Mouse (Mus musculus): ENCODE data around the gene Zmynd11. TPM values are rescaled to one million over a fixed set of nuclear protein-coding genes. Genes with fewer than 3 reads are reported as not detected.

Gene Zmynd11
- polyA plus RNA-seq, 1 experiment from 2014 or later: 67.1 TPM

DNA sequence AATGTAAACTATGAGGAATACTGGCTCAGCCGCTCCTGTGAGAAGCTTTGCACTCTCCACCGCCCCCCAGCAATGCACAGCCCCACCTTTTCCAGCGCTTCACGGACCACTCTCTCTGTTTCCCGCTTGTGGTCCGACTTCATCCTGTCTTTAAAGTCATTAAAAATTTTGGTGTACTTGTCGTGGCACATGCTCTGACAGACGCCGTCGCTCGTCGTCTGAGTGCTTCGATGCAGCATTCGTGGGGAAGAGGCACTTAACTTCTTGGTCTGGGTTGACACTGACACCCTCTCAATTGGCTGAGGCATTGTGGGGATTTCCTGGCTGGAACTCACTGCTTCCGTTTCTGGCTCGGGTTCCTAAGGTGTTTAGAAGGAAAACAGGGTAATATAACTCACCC is 75.8 kb downstream of the Zmynd11 start:
- ATAC-seq (replicated peaks; ENCODE audit: low FRiP score, low read depth): no peak
- WGBS: 81% methylated on average over 16 of the region's 16 CpGs

DNA sequence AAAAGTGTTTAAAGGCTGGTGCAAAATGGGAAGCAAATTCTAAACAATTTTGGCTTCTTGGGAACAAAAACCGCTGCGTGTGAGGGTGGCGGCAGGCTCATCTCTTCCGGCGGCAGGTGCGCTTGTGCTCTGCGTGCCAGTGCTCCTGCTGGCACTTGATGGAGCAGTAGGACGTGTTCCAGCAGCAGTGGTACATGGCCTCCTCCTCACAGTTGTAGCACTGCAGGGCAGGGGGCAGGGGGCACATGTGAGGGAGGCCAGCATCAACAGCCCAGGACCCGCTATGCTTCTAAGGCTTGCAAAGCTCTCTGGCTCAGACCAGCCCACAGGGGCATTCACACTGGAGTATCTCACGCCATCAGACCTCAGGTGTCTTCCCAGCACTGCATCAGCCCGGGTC is 78.4 kb downstream of the Zmynd11 start:
- ATAC-seq (replicated peaks; ENCODE audit: low FRiP score, low read depth) (no peak), DNase-seq (ENCODE audit: low spot score) (no peak)
- no peak overlapping the region for H3K4me3 ChIP-seq (replicated peaks; ENCODE audit: low read depth, low read length)
- no peaks in the 10 kb centered on the region for H3K27me3 ChIP-seq (ENCODE audit: insufficient read depth, low read length)
- no peak overlapping the region for H3K9ac ChIP-seq (ENCODE audit: low read depth, low read length)
- H3K27ac ChIP-seq: no peak overlapping the region
- H3K9me3 ChIP-seq (replicated peaks; ENCODE audit: low read length): no peaks in the 10 kb centered on the region
- no peaks in the 10 kb centered on the region for H3K4me1 ChIP-seq (replicated peaks; ENCODE audit: insufficient read depth, low read length)
- H3K36me3 ChIP-seq (ENCODE audit: insufficient read depth, low read length): peaks cover 67% of the 10 kb centered on the region
- WGBS: 92% methylated on average over 11 of the region's 11 CpGs
- no peak overlapping the region for H3K4me2 ChIP-seq (ENCODE audit: low read length)
- TF ChIP-seq CTCF (IDR thresholded peaks at IDR 0.05; ENCODE audit: low read depth): no peak

More for the DNA sequence above, 75.8 kb downstream of the Zmynd11 start:
- H3K4me1 ChIP-seq (replicated peaks; ENCODE audit: insufficient read depth, low read length): no peaks in the 10 kb centered on the region
- no peak for DNase-seq (ENCODE audit: low spot score)
- H3K4me2 ChIP-seq (ENCODE audit: low read length): no peak overlapping the region
- no peak for TF ChIP-seq CTCF (IDR thresholded peaks at IDR 0.05; ENCODE audit: low read depth)
- H3K4me3 ChIP-seq (replicated peaks; ENCODE audit: low read depth, low read length): no peak overlapping the region
- H3K9me3 ChIP-seq (replicated peaks; ENCODE audit: low read length): no peaks in the 10 kb centered on the region
- no peak overlapping the region for H3K27ac ChIP-seq
- H3K27me3 ChIP-seq (ENCODE audit: insufficient read depth, low read length): no peaks in the 10 kb centered on the region
- no peak overlapping the region for H3K9ac ChIP-seq (ENCODE audit: low read depth, low read length)
- peaks cover 71% of the 10 kb centered on the region for H3K36me3 ChIP-seq (ENCODE audit: insufficient read depth, low read length)

DNA sequence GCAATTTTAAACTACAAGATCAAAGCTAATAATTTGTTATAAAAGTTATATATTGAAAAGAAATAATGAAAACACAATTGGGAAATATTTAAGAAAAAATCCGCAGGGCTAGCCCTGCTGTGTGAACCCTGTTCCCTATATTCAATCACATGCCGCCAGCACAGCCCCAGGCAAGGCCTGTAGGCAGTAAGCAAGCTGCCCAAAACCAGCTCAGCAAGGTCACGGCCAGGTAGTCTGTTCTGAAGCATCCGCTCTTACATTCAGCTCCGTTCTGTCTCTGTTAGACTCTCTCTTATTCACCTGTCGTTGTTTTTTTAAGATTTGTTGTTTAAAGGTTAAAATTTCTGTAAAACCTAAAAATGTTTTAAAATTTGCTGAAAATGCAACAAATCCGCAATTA is 78.9 kb downstream of the Zmynd11 start:
- Histone ChIP-seq H3K4me1 (replicated peaks; ENCODE audit: insufficient read depth, low read length) (no peaks in the 10 kb centered on the region), H3K36me3 (ENCODE audit: insufficient read depth, low read length) (peaks cover 63% of the 10 kb centered on the region), H3K27ac (no peak overlapping the region), H3K4me2 (ENCODE audit: low read length) (no peak overlapping the region), H3K9ac (ENCODE audit: low read depth, low read length) (no peak overlapping the region), H3K27me3 (ENCODE audit: insufficient read depth, low read length) (no peaks in the 10 kb centered on the region), H3K4me3 (replicated peaks; ENCODE audit: low read depth, low read length) (no peak overlapping the region), H3K9me3 (replicated peaks; ENCODE audit: low read length) (no peaks in the 10 kb centered on the region)
- no peak for TF ChIP-seq CTCF (IDR thresholded peaks at IDR 0.05; ENCODE audit: low read depth)
- no peak for DNase-seq (ENCODE audit: low spot score)
- ATAC-seq (replicated peaks; ENCODE audit: low FRiP score, low read depth): no peak
- WGBS: 93% methylated on average over 7 of the region's 7 CpGs

DNA sequence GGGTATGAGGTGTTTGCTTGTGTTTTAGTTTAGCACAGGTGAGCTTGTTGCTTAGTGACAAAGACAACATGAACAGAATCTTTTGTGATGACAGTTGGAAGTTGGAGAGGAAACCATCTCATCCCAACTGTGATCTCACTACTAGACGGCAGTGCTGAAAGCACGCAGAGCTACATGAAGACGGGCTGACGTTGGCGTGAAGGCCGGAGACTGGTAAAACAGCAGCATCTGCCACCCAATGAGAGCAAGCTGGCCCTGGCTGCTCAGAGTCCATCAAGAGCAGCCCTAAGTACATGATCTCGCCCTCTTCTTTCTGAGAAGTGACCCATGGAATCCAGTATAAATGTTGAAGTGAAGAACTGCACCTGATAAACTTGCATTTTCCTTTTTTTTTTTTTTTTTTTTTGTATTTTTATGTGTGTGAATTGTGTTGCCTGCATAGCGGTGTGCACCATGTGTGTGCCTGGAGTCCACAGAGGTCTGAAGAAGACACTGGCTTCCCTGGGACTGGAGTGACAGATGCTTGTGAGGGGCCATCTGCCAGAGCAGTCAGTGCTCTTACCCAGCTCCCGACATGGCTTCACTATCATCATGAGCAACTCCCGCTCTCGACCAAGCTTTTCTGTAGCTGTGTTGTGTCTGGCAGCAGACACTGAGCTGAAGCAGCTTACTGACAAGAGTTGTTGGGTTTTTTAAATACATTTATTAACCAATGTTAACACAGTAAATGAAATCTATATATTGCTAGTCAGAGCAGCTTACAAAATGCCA is 80.8 kb downstream of the Zmynd11 start:
- peaks cover 46% of the 10 kb centered on the region for H3K36me3 ChIP-seq (ENCODE audit: insufficient read depth, low read length)
- no peaks in the 10 kb centered on the region for H3K9me3 ChIP-seq (replicated peaks; ENCODE audit: low read length)
- DNase-seq (ENCODE audit: low spot score): no peak
- no peak overlapping the region for H3K9ac ChIP-seq (ENCODE audit: low read depth, low read length)
- no peak for TF ChIP-seq CTCF (IDR thresholded peaks at IDR 0.05; ENCODE audit: low read depth)
- H3K4me1 ChIP-seq (replicated peaks; ENCODE audit: insufficient read depth, low read length): no peaks in the 10 kb centered on the region
- no peak overlapping the region for H3K4me3 ChIP-seq (replicated peaks; ENCODE audit: low read depth, low read length)
- no peak overlapping the region for H3K4me2 ChIP-seq (ENCODE audit: low read length)
- ATAC-seq (replicated peaks; ENCODE audit: low FRiP score, low read depth): no peak
- 94% methylated on average over 11 of the region's 11 CpGs for WGBS
- H3K27ac ChIP-seq: no peak overlapping the region
- H3K27me3 ChIP-seq (ENCODE audit: insufficient read depth, low read length): no peaks in the 10 kb centered on the region

DNA sequence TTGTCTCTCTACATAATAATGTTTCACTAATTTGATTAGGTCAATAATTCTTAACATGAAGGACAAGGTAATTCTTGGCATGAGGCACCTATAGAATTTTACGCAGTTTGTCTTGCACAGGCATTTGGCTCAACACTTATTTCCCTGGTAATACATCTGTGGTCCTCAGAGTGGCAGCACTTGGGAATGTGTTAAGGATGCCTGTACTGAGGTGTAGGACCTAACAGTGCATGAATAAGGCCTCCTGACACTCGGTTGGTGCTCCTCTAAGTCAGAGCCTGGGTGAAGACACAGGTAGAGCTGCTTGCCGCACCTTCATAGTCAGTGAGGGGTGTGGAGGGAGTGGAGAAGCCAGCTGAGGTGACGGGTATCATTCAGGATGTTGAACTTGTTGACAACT is 81.8 kb downstream of the Zmynd11 start:
- Histone ChIP-seq H3K27ac (no peak overlapping the region), H3K4me1 (replicated peaks; ENCODE audit: insufficient read depth, low read length) (no peaks in the 10 kb centered on the region), H3K9ac (ENCODE audit: low read depth, low read length) (no peak overlapping the region), H3K9me3 (replicated peaks; ENCODE audit: low read length) (no peaks in the 10 kb centered on the region), H3K4me3 (replicated peaks; ENCODE audit: low read depth, low read length) (no peak overlapping the region), H3K27me3 (ENCODE audit: insufficient read depth, low read length) (no peaks in the 10 kb centered on the region), H3K36me3 (ENCODE audit: insufficient read depth, low read length) (peaks cover 36% of the 10 kb centered on the region), H3K4me2 (ENCODE audit: low read length) (no peak overlapping the region)
- ATAC-seq (replicated peaks; ENCODE audit: low FRiP score, low read depth) (no peak), DNase-seq (ENCODE audit: low spot score) (no peak)
- peak; percentile 31; the same call in 1 of the 2 replicates for TF ChIP-seq CTCF (IDR thresholded peaks at IDR 0.05; ENCODE audit: low read depth)
- WGBS: 87% methylated on average over 4 of the region's 4 CpGs

DNA sequence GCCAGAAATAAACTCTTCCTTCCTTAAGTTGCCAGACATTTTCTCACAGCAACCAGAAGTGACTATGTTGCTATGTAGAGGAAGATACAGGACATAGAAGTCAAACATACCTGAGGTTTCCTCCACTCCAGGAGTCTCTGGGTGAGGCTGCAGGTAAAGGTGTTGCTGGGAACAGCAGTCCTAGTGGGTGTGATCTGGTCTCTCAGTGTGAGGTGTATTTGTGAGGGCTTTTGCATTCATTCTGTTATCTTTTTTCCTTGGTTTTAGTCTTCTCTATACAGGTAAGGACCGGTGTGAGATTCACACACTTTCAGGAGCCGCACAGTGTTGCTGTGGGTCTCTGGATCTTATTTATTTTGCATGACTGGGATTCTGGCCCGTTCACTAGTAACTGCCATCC is 83.6 kb downstream of the Zmynd11 start:
- ATAC-seq (replicated peaks; ENCODE audit: low FRiP score, low read depth) (peak; percentile 19; the same call in 1 of the 2 replicates), DNase-seq (ENCODE audit: low spot score) (no peak)

More for the DNA sequence above, 83.6 kb downstream of the Zmynd11 start:
- peaks cover 18% of the 10 kb centered on the region for H3K36me3 ChIP-seq (ENCODE audit: insufficient read depth, low read length)
- 98% methylated on average over 3 of the region's 3 CpGs for WGBS
- no peak overlapping the region for H3K4me3 ChIP-seq (replicated peaks; ENCODE audit: low read depth, low read length)
- H3K9me3 ChIP-seq (replicated peaks; ENCODE audit: low read length): no peaks in the 10 kb centered on the region
- no peak overlapping the region for H3K4me2 ChIP-seq (ENCODE audit: low read length)
- no peaks in the 10 kb centered on the region for H3K4me1 ChIP-seq (replicated peaks; ENCODE audit: insufficient read depth, low read length)
- H3K27me3 ChIP-seq (ENCODE audit: insufficient read depth, low read length): no peaks in the 10 kb centered on the region
- H3K9ac ChIP-seq (ENCODE audit: low read depth, low read length): no peak overlapping the region
- H3K27ac ChIP-seq: no peak overlapping the region
- TF ChIP-seq CTCF (IDR thresholded peaks at IDR 0.05; ENCODE audit: low read depth): no peak

All from kidney, postnatal 0 days (tissue).